Mouse (Mus musculus) lung, adult 18-20 months (tissue): ENCODE data around the gene Gm11634.
A peak's percentile ranks its signal among the peaks of the same experiment; 100 is the strongest.
"Not testable (repeated sequence)": the region's sequence is repeated elsewhere in the genome, so short reads cannot be mapped to it uniquely, and the experiment has no call there.

Experiments
- DNase-seq, 2 experiments: peaks; one replicate each; pipeline ENCODE4 v3.0.0; 2022; ENCODE audit warnings: mixed read lengths in 2 of 2

Gm11634 gene

GRCm38 (mm10) chr11:101599156-101599555 is at the start of gene Gm11634:
Gene Gm11634 (minus strand): TSS chr11:101599256.
- no peak for DNase-seq

DNA sequence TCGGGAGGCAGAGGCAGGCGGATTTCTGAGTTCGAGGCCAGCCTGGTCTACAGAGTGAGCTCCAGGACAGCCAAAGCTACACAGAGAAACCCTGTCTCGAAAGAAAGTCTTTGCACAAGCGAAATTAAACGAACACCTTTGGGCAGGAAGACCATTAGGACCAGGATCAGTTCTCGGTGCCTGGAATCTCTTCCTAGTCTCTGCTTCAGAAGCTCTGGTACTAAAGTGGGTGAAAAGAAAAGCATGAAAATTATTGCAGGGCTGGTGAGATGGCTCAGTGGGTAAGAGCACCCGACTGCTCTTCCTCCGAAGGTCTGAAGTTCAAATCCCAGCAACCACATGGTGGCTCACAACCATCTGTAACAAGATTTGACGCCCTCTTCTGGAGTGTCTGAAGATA is 48.0 kb upstream of the Gm11634 start:
- DNase-seq = not testable (repeated sequence)

DNA sequence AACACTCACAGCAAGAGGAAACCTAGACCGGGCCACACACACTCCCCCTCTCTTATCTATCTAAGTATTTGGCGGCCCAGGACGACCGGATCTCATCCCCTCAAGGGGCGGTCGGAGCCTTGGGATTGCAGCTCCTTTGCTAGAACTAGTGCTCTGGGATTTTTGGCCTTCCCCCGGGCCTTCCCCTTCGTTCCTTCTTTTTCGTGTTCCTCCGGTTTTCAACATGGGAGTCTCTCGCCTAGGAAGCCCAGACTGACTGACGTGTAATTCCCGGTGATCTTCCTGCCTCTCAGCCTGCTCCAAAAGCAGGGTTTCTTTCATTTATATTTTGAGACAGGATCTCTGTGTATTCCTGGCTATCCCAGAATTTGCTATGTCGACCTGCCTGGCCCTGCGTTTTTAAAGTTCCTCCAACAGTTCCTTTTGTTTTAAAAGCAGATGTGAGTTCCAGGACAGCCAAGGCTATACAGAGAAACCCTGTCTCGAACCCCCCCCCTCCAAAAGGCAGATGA is 47.3 kb upstream of the Gm11634 start:
- DNase-seq = not testable (repeated sequence)

DNA sequence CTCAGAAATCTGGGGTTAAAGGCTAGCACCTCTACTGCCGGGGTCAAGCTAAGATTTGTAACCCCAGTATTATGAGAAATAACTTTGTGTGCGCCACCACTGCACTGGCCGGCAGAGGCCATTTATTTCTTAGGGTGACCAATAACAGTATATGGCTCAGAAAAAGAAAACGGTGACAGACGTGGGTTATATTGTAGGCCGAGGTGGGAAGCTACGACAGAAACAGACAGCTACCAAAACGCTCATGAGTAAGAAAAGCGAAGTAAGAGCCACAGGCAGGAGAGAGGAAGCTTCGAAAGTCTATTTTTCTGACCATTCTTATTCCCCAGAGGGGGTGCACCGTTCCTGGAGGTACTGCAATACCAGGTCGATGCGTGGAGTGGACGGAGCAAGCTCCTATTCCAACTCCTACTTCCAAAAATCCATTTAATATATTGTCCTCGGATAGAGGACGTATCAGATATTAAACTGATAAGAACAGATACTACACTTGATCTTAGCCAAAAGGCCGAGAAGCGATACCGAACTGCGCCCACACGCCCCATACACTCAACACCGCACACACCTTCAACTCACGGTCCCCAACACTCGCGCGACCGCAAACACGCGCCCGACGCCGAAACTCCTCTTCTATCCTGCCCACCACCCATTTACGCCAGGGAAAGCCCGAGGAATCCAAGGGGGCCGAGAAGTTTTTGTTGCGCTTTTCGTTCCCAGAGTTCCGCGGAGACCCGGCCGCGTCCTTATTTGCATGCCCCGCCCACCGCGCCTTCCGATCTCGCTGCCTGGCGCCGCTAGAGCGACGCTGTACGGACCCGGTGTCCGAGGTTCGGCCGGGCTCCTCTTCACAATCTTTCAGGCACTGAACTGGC is 46.6 kb upstream of the Gm11634 start:
- peak; percentile 62 to 63 for DNase-seq

DNA sequence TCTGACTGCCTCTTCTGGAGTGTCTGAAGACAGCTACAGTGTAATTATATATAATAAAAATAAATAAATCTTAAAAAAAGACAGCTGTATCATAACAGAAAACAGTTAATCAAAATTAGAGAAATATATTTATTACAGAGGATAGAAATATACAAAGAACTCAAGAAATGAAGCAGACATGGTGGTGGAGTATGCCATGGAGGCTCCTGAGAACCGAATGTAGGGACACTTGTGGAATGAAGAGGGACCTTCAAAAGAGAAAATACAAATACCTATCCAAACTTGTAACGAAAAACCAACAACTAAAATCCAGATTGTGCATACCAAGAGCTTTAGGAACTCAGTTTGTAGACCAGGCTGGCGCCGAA is 46.0 kb upstream of the Gm11634 start:
- not testable (repeated sequence) for DNase-seq

- no peak for DNase-seq
Observed at GRCm38 (mm10) chr11:101644591-101644990, 45.5 kb upstream of the Gm11634 start.

DNA sequence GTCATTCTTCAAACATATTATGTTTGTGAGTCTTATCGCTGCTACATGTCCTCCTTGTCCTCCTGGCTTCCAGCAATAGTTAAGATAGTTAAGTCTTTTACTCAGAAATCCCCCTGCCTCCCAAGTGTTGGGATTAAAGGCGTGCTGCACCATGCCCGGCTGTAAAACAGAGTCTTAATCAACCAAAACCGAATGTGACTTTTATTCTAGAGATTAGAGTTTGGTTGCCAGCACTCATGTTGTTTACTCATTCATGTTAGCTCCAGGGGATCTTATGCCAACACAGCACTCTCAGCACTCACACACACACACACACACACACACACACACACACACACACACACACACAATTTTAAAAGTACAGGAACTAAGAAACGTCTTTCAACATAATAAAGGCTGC is 43.9 kb upstream of the Gm11634 start:
- no peak for DNase-seq

- DNase-seq = peak; percentile 28 to 34
Observed at GRCm38 (mm10) chr11:101641710-101642642, 42.9 kb upstream of the Gm11634 start.

DNA sequence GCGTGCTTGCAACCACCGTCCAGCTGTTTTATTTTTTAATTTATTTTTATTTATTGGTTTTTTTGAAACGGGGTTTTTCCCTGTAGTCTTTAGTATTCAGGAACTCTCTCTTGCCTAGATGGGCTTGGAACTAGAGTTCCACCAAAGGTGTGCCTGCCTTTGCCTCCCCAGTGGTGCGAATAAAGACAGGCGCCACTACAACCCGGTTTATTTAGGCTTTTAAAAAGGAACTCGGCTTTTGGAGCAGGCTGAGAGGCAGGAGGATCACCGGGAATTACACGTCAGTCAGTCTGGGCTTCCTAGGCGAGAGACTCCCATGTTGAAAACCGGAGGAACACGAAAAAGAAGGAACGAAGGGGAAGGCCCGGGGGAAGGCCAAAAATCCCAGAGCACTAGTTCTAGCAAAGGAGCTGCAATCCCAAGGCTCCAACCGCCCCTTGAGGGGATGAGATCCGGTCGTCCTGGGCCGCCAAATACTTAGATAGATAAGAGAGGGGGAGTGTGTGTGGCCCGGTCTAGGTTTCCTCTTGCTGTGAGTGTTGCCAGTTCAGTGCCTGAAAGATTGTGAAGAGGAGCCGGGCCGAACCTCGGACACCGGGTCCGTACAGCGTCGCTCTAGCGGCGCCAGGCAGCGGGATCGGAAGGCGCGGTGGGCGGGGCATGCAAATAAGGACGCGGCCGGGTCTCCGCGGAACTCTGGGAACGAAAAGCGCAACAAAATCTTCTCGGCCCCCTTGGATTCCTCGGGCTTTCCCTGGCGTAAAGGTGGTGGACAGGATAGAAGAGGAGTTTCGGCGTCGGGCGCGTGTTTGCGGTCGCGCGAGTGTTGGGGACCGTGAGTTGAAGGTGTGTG is 42.0 kb upstream of the Gm11634 start:
- DNase-seq = peak; percentile 78 to 79

DNA sequence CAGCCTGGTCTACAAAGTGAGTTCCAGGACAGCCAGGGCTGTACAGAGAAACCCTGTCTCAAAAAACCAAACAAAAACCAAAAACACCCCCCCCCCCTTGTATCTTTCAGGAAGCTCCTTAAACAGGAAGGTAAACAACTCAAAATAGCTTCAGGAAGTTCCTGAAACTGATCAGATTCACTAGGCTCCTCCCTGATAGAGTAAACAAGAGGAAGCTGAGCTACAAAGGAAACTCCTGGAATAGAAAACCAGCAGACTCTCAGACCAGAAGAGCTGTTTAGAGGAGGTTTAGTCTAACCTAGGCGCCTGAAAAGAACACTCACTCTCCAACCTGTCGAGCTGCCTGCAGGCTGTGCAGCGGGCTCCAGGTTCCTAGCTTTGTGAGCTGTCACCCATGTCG is 40.7 kb upstream of the Gm11634 start:
- DNase-seq = no peak

- DNase-seq = no peak
Observed at GRCm38 (mm10) chr11:101635660-101636059, 36.6 kb upstream of the Gm11634 start.

- DNase-seq = not testable (repeated sequence)
Observed at GRCm38 (mm10) chr11:101628733-101629417, 29.8 kb upstream of the Gm11634 start.

GRCm38 (mm10) chr11:101627857-101628559 is 29.0 kb upstream of the Gm11634 start:
- peak; percentile 85 to 87 for DNase-seq

GRCm38 (mm10) chr11:101626995-101627856 is 28.2 kb upstream of the Gm11634 start, which contains the start of gene Rdm1:
Gene Rdm1 (plus strand): TSS chr11:101627195.
- peak; percentile 83 to 85 for DNase-seq

DNA sequence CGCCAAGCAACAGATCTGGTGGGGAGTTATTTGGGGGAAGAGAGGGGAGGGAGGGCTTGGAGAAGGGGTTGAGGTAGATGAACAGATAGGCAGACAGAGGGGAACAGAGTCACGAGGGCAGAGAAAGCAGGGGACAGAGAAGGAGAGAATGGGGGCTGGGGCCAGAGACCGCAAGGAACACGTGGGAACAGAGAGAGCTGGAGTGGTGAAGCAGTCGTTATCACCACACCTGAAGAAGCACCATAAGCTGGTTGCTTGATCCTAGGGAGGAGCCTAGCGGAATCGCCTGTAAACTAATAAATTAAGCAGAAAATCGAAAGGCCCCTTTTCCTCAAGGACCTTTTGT is 27.6 kb upstream of the Gm11634 start:
- no peak for DNase-seq

GRCm38 (mm10) chr11:101620022-101620655 is 21.1 kb upstream of the Gm11634 start:
- not testable (repeated sequence) for DNase-seq

DNA sequence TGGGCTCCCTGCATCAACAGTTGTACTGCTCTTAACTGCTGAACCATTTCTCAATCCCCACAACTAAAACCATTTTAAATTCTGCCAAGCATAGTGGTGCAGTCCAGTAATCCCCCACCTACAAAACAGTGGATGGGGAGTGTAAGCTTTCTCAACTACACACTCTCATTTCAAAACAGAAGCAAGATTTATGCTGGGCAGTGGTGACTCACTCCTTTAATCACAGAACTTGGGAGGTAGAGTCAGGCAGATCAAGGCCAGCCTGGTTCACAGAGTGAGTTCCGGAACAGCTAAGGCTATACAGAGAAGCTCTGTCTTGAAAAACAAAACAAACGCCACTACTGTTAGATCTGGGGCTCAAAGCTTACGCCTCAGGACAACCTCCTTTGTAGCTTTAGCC is 19.5 kb upstream of the Gm11634 start:
- no peak for DNase-seq

GRCm38 (mm10) chr11:101617849-101618248 is 18.8 kb upstream of the Gm11634 start:
- DNase-seq = peak; percentile 24 to 58

GRCm38 (mm10) chr11:101616948-101617767 is 18.1 kb upstream of the Gm11634 start:
- no peak for DNase-seq
